Mouse (Mus musculus) layer of hippocampus, postnatal 25 days (tissue): ENCODE measurements around the gene Ankrd65. TPM values are rescaled to one million over a fixed set of nuclear protein-coding genes. Genes with fewer than 3 reads are reported as not detected.
"Not testable (repeated sequence)": the region's sequence is repeated elsewhere in the genome, so short reads cannot be mapped to it uniquely, and the experiment has no call there.

Experiments
- DNase-seq, 2 experiments: peaks; one replicate each; pipeline ENCODE4 v3.0.0; 2022; ENCODE audit warnings: mixed read lengths in 2 of 2, low spot score in 1 of 2; ENCODE audit errors: extremely low spot score in 1 of 2
- total RNA-seq, 2 experiments: library from RNA; stranded (reverse); gene quantifications; 2 replicates each; pipeline ENCODE4 v1.2.3; 2021

Gene Ankrd65
- total RNA-seq = not detected

DNA sequence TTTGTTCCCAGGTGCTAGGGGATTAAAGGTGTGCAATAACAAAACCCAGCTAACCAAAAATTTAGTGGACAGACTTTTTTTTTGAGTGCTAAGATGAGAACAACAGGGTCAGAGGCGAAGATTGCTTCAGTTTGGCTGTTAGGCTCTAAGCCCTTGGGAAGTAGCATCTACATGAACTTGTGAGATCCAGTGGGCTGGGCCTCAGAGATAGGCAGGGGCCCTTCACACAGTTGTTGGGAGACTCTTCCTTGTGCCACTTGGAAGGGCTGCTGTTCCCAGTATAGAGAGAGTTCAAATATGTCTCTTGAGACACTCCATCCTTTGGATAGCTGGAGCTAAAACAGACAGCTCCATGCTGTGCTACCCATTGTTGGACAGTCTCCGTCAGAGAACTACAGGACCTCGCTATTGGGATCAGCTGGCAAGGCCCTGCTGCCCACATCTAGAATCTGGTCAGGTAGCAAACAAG is at the start of gene Ankrd65:
Ankrd65 (plus strand) TSS at position 419 of the 469 bp plus-strand sequence.
- DNase-seq = no peak

DNA sequence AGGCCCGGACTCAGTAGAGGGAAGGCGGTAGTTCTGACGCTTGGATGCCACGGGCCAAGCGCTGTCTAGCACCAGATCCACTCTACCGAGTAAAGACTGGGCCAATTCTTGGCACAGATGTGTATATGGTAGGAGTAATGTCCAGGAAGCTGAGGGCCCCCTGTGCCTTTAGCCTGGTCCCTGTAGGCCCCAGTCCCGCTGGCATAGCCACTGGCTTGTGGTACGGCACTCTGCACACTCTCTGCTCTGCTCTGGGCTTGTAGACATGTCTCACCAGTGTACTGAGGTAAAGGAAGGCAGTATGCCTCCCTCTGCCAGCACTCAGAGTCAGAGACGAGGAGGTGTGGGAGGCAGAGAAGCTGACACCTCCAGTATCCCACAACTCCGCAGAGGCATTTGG is 49.6 kb upstream of the Ankrd65 start:
- DNase-seq = not testable (repeated sequence)

DNA sequence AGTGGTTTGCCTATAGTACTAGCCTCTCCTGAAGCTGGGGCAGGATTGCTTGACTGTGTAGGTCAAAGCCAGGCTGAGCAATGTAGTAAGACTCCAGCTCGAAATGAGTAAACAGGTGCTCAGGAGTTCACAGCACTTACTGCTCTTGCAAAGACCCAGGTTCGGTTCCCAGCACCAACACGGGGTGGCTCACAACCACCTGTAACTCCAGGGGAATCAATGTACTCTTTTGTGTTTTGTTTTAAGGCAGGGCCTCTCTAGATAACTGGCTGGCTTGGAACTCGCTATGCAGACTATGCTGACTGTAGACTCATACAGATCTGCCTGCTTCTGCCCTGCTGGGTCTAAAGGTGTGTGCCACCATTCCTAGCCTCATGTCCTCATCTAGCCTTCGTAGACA is 47.6 kb upstream of the Ankrd65 start:
- no peak for DNase-seq

DNA sequence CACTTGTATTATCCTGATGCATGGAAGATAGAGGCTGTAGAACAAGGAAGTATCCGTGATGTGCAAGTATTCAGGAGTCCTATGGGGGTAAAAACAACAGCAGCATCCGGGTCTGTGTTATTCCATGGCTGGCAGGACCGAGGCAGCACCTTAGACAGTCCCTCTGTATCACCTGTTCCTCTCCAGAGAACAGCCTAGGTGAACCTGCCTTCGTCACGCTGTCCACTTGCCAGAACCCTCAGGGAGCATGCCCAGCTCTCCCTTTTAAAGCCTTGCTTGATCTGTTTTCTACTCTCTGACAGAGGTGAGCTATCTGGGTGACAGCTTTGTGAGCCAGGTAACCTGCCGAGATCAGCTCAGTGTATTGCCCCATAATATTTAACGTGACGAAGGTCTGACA is 45.8 kb upstream of the Ankrd65 start:
- no peak for DNase-seq

DNA sequence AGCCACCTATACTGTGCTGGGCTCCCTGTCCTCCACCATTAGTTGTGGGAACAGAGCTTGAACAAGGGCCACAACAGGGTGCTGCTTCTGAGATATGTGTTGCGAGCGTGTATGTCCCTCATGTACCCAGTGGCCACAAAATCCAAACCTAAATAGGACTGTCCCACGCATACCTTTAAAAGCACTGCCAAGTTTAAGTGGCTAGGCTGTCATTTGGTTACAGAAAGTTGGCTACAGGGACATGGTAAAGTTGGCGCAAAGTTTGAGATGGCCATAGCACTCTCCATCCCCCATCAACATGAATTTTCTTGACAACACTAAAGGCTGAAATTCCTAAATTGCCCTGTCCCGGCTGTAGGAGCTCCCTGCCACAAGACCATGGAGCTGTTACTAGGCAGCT is 45.1 kb upstream of the Ankrd65 start:
- no peak for DNase-seq

DNA sequence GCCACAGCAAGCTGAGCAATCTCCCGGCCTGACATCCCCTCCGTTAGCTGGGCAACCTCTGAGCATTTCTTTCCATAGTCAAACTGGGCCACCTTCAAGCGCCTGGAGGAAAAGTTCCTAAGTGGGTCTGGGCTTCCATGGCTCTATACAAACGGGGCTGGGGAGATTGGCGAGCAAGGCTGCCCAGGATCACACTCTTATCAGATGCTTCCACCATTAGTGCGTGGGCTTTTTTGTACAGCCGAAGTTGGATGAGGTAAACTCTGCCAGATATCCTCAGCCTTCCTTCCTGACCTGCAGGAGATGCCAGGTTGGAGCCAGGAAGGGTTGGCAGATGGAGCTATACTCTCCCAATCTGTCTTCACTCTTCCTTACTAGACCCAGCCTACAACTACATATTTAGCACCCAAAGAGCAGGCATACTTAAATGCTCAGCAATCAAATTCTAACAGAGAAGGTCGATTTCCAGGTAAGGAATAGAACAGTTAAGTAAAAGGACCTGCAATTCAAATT is 44.1 kb upstream of the Ankrd65 start:
- DNase-seq = no peak

DNA sequence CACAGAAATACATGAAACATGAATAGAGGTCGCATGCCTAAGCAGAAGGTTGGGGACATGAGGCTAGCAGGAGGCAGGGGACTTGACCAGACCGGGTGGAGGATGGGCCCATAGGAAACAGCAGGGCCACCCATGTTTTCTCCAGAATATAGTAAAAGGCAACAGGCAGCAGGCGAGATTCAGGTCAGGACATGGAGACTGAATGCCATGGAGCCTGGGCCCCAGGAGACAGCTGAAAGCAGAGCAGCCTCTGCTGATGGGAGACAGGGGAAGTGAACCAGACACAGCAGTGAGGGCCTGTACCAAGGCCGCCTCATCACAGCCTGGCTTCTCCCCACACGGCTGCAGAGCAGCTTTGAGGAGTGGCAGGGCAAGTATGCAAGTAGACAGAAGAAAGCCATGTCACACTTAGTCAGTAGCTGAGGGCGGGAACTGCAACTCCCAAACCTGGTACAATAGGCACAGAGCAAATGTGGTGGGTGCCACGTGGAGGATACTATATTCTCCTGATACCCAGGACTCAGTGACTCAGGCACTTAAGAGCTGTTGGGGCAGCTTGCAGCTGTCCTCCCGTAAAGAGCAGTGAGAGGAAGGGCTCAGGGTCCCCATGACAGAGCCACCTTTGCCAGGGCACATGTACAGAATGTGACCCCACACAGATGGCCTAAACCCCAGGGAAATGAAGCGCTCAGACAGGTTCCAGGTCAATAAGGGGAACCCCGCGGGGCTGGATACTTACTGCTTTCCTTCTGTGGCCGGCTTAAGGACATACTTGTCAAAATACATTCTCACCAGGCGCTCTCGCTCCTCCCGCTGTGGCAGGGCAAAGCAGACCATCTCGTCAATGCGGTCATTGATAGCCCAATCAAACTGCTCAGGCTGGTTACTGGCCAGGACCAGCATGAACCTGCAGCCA is 43.4 kb upstream of the Ankrd65 start:
- no peak for DNase-seq

DNA sequence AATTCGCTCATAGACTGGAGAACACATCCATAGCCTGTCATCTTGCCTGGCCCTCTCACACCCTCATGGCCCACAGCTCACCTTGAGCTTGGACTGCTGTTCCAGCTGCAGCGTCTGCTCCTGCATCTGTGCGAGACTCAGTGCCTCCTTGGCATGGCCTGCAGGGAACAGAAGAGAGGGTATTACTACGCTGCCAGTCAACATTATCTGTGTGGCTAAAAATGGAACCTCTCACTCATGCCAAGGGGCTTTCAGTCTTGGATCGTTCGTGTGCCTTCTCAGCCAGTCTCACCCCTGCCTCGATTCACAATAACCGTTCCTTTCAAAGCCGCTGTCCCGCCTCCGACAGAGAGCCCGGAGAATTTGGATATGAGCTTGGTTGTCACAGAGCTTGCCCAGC is 33.2 kb upstream of the Ankrd65 start:
- no peak for DNase-seq

DNA sequence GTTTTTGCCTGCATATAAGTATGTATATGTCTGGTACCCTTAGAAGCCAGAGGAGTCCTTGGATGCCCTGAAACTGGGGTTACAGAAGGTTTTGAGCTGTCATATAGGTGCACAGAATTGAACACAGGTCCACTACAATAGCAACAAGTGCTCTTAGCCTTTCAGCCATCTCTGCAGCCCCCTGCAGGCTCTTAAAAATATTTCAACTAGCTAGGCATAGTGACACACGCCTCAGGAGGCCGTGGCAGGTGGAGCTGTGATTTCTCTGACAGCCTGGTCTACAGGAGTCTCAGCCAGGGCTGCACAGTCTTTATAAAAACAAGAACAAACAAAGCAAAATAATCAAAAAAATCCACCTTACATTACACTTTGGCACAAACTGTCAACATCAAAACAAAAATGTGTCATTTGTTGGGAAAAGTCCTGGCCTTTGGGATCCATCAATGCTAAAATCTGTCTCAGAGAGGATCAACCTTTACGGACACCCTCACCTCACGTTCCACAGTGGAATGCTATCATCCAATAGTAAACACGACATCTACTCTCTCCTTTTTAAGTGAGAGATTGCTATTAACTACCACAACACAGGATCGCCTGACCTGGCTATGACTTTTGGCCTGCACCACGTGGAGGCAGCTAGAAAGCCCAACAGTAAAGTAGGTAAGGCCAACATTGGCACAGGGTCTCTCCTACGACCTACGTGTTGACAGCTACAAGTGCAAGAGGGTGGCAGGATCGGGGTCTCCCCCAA is 30.2 kb upstream of the Ankrd65 start:
- DNase-seq = no peak

DNA sequence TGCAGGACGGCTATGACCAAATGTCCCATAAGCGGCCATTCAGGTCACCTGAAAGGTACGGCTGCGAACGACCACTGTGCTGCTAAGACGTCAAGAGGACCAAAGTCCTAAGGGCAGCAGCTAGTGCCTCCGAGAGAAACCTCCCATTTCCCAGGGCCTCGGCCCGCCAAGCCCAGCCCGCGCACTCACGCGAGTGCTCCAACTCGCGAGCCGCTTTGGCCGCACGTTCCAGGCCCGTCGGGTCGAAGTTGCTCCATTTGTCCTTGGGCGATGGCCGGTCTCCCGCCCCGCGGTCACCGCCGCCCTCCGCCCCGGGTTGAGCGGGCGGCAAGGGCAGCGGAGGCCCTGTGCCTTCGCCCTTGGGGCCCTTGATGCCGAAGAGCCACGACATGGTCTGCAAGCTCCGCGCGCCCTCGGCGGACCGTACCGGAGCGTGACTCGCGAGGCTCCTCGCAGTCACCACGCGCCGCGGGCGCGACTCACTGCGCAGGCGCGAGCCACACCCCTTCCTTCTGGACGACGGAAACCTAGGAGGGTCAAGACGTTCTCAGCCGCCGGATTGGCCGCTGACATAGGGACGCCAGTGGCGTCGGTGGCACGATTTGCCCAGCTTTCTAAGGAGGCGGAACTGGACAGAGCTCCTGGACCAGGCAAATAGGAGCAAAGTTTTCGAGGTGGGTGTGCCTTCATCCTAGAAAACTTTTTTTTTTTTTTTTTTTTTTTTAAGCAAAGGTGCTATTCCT is 29.5 kb upstream of the Ankrd65 start, which contains the start of gene Atad3a:
Atad3a (minus strand) TSS at position 481 of the 743 bp plus-strand sequence.
- peak; percentile 96 to 97 for DNase-seq

DNA sequence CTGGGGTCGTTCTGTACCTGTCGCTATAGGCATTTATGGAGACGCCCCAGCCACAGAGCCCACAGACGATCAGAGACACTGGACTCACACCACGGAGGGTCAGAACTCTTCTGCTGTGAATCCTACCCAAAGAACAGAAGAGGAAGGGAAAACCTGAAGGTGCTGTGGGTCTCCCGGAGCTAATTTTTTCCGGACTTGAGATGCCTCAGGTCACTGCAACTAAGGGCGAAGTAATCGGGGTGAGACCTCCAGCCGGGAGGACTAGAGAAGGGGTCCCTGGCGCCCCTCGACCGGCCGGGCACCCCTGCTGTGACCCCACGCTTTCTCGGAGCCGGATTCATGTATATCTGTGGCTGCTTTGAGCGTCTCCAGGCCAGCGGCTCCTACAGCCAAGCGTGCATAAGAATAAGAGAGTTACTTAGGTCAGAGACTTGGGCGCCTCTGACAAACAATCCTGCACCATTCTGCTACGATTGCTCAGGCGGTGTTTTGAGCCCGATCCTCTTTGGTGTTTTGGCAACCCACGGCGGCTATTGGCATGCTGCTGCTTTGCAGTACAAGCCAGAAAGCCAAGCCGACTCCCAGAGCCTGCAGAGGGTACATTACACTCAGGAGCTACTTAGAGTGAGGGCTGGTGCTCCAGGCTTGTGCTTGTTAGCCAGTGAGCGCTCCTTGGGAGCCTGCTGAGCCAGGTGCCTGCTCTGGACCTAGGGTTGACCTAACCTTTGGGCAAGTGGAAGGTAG is 28.7 kb upstream of the Ankrd65 start:
- DNase-seq = no peak

DNA sequence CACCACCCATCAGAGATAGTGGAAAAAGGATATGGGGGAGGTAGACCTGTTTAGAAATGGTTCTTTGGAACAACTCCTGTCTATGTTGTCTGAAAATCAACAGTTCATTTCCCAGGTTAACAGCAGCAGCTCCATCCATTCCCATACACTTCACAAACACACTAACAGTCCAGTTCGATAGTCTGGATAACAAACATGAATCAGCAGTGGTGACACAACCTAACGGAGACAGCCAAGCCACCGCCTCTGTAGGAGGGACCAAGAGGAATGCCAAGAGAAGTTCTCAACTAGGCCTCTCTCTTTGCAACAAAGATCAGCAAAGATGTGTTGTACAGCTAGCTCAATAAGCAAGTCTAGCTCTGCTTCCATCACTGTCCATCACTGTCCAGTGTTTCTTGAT is 27.9 kb upstream of the Ankrd65 start:
- DNase-seq = no peak

DNA sequence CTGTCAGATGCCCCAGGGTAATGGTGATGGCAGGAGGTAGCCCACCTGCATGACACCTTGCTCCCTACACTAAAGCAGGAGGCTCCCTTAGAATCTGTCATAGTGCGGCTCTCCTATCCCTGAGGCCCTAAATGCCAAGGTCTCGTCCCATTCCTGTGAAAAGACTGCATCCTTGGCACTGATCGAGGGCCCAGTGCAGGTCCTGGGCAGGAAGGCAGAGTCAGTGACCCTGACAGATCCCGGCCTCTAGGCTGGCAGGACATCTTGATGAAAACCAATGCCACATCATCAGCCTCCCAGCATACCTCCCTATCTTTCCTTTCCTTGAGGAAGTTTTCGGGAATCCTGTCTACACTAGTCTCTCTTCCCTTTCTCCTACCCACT is 20.8 kb upstream of the Ankrd65 start:
- DNase-seq = no peak

DNA sequence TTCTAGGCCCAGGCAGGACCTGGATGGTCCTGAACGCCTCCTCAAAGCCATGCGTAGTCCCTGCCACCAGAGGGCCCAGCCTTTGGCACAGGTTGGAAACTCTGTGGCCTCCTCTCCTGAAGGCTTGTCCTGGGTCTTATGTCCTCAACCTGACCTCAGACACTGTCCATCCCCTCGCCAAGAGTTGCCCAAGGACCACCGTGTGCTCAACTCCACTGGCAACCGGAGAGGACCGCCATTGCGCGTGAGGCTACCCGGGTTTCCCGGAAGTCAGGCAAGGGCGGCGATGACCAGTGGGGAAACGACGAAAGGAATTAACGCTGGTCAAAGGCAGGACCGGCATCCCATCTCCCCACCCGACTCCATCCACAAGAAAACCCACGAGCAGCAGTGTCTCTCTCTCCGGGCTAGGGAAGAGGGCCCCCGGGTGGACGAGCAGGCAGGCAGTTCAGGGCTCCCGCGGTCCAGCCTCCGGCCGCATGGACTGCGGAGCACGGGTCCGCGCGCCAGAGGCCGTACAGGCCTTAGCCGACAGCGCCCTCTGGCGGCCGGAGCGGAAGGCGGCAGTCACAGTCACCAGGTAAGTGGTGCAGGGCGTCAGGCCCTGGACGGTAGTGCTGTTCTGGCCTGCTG is 20.2 kb upstream of the Ankrd65 start:
- DNase-seq = peak; percentile 90 to 95

DNA sequence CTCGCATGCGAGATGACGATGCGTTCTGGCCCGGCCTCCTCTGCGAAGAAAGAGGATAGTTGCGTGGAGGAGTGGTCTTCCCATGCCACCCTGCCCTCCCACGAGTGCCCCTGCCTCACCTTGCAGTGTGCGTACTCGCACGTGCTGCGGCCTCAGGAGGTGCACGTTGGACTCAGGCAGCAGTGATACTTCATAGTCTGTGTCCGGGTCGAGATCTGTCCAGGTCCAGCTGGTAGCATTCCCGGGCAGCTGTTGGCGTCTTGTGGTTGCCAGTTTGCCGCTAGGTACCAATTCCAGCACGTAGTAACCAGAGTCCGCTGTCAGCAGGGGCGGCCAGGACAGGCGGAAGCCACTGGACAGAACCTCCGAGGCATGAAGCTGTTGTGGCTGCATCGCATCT is 19.6 kb upstream of the Ankrd65 start:
- DNase-seq = no peak

DNA sequence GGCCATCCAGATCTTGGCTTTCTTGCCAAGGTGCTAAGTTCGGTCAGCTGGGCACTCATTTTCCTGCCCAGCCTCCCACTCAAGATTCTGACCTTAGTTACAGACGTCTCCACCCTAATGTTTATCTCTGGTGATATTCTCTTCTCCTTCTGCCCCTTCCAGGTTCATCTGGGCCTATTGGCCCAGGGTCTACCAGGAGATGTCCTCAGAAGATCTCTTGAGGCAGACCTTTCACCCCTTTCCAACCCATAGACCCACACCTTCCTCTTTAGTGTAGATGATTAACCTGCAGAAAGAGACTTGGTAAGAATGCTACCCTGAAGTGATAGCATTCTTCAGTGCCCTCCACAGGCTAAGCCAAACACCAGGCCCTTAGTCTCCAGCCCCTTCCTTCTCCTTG is 18.5 kb upstream of the Ankrd65 start:
- no peak for DNase-seq

DNA sequence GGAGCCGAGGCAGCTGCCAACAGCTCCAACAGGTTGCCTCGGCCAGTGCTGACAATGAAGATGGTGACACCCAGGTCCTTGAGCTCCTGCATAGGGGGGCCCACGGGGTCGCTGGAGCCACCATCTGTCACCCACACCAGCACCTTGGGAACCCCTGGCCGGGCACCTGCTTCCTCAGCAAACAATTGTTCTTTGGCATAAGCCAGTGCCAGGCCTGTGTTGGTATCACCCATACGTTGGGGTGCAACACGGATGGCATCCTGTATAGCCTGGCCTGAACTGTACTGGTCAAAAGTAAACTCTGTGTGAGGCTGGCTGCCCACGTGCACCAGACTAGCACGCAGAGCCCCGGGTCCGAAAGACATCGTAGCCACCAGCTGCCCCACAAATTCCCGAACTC is 17.5 kb upstream of the Ankrd65 start:
- DNase-seq = no peak

DNA sequence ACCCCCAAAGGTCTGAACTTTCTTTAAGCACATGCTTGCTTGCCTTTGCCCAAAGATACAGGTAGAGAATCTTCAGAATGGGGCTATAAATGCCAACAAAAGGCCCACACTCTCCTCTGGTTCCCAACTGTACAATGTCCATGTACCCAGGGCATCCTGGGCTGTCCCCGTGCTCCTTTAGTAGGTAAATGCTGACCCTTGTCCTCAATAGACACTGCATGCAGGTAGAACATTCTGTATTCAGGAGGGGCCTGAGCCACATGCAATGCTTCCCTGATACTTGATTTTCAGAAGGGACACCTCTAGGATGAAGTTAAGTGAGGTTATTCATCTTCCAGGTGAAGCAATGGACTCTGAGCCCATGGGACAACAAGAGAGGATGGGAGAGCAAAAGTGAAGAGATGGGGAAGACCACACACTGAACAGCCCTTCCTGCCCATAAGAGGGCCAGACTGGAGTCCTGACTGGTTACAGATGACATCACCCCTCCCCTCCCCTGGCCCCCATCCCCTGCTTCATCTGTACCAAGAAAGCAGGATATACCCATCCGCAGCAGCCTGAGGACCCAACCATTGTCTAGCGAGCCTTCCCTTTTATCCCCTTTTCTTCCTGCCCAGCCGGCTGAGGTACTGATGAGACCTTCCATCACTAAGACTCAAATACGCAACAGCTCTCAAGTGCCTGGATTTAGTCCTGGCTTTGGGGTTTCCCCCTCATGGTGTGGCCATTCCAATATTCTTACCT is 16.7 kb upstream of the Ankrd65 start:
- DNase-seq = no peak

DNA sequence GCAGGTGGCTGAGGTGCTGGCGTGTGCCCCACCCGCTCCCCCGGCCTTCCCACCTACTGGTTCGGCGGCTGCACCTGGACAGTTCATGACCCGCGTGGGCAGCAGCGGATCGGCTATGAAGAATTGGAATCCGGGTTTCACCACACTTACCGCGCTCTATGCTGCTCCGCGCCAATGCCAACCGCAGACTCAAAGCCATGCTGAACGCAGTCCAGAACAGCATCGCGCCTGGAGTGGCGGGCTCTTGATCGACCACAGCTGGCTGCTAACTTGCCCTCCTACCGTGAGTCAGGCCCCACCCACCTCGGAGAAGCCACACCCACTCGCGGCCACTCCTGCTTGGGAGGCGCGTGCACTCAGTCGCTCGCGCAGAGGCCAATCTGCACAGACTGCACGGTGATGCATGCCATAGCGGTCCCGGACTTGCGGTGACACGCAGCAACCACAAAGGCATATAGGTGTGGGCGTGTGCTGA is 15.9 kb upstream of the Ankrd65 start, which contains the start of gene Vwa1:
Vwa1 (minus strand) TSS at position 419 of the 475 bp plus-strand sequence.
- peak; percentile 69 to 71 for DNase-seq
